Mouse (Mus musculus) C2C12 (cell line): ENCODE results near the gene Ffar4. TPM values are rescaled to one million over a fixed set of nuclear protein-coding genes. Genes with fewer than 3 reads are reported as not detected.

Source experiments
- H3K27me3 ChIP-seq: one replicate; pipeline ENCODE4 v1.6.1; 2011; ENCODE audit not compliant: control insufficient read depth, insufficient read depth, insufficient read length
- H3K36me3 ChIP-seq: one replicate; pipeline ENCODE4 v1.6.1; 2011; ENCODE audit not compliant: control insufficient read depth, insufficient read depth
- H3K4me3 ChIP-seq: one replicate; pipeline ENCODE4 v1.5.1; 2011; ENCODE audit warnings: mild to moderate bottlenecking, control low read depth; ENCODE audit not compliant: poor library complexity, insufficient read depth, severe bottlenecking
- H3K79me2 ChIP-seq: one replicate; pipeline ENCODE4 v1.6.1; 2011; ENCODE audit not compliant: control insufficient read depth, insufficient read depth
- H3K79me3 ChIP-seq: one replicate; pipeline ENCODE4 v1.6.1; 2011; ENCODE audit warnings: low read depth, control low read depth
- H3ac ChIP-seq: one replicate; pipeline ENCODE3; 2011; ENCODE audit warnings: low read depth; ENCODE audit not compliant: control insufficient read depth, insufficient read length
- CEBPB ChIP-seq: IDR thresholded peaks from one replicate; pipeline ENCODE4 v1.6.1; 2011; ENCODE audit warnings: low read depth, mild to moderate bottlenecking, control low read depth, moderate library complexity
- CTCF ChIP-seq: IDR thresholded peaks from one replicate; pipeline ENCODE4 v1.5.1; 2011; ENCODE audit not compliant: control insufficient read depth, insufficient read depth, insufficient read length
- FOSL1 ChIP-seq: IDR thresholded peaks from one replicate; pipeline ENCODE4 v1.8.0; 2011; ENCODE audit warnings: mild to moderate bottlenecking, low read length; ENCODE audit not compliant: poor library complexity, insufficient read depth, severe bottlenecking
- MAX ChIP-seq: IDR thresholded peaks from one replicate; pipeline ENCODE4 v1.6.1; 2011; ENCODE audit warnings: mild to moderate bottlenecking, control low read depth
- MYOD1 ChIP-seq: IDR thresholded peaks from one replicate; pipeline ENCODE4 v1.6.1; 2011; ENCODE audit warnings: low read depth; ENCODE audit not compliant: control insufficient read depth, insufficient read length
- MYOG ChIP-seq: IDR thresholded peaks from one replicate; pipeline ENCODE4 v1.6.1; 2011; ENCODE audit not compliant: control insufficient read depth, insufficient read length; ENCODE audit errors: extremely low read depth
- USF1 ChIP-seq: IDR thresholded peaks from one replicate; pipeline ENCODE4 v1.6.1; 2011; ENCODE audit warnings: low read depth, mild to moderate bottlenecking, control low read depth, moderate library complexity
- polyA plus RNA-seq: library from polyadenylated mRNA; unstranded; fragments of >200 nt; fragmentation: generic; extraction: Trizol; gene quantifications from one replicate; pipeline ENCODE4 v1.2.1, GENCODE M21; 2012; ENCODE audit warnings: missing spikeins

The Ffar4 gene
- polyA plus RNA-seq, 1 experiment: not detected

DNA sequence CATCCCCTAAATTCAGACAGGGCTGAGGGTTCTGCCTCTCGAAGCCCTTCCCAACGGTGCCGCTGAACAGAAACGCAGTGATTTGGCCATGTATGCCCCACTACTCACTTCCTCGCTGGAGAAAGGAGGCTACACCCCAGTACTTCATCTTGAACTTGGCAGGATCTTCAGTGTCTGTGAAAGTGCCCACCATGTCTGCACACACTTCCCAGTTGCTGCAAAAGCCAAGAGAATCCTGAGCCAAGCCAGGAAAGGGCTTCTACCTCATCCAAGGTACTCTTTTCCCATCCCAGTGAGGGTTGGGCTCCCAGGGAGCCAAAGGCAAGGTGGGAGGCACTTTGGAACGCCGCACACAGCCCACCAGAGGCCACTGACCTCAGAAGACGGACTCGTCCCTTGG lies 27.1 kb downstream of the Ffar4 start:
- no peaks in the 10 kb centered on the region for H3K36me3 ChIP-seq
- TF ChIP-seq MAX (no peak), USF1 (no peak), MYOG (no peak), MYOD1 (no peak), CEBPB (no peak), CTCF (no peak)
- H3K79me2 ChIP-seq: no peaks in the 10 kb centered on the region
- no peak overlapping the region for H3ac ChIP-seq
- peaks cover 22% of the 10 kb centered on the region for H3K27me3 ChIP-seq
- H3K79me3 ChIP-seq: no peaks in the 10 kb centered on the region
- no peak overlapping the region for H3K4me3 ChIP-seq

DNA sequence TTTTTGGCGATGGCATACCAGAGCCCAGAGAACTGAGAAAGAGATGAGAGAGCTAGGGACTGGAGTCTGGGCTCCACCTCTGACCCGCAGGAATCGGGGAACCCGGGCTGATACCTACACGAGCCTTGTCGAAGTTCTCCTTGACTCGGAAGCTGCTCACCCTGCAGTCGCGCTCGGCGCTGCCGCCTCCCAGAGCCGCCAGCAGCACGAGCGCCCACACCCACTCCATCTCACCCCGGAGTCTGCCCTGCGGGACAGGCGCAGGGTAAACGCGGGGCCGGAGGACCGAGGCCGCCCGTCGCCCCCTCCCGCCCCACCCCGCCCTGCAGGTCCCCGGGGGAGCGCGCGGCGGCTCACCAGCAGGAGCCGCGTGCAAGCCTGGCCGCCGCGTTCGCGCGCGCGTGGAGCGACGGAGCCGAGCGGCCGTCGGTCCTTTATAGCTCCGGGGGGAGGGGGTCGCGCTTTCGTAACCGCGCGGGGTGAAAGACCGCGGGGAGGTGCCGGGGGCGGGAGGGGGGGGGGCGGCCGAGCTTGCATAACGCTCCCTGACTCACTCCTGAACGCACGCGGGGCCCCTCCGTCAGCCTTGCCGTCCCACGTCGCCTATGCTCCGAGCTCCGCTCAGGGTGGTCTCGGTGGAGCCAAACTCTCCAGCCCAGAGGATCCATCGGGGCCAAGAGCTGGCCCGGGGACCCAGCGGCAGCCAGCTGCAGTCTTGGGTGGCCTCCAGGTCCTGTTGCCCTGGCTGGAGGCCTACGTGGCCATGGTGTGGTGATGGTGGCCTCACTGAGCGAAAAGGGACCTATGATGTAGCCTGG lies 27.7 kb downstream of the Ffar4 start:
- H3K4me3 ChIP-seq: no peak overlapping the region
- peaks cover 22% of the 10 kb centered on the region for H3K27me3 ChIP-seq
- H3K36me3 ChIP-seq: no peaks in the 10 kb centered on the region
- no peaks in the 10 kb centered on the region for H3K79me3 ChIP-seq
- no peaks in the 10 kb centered on the region for H3K79me2 ChIP-seq
- TF ChIP-seq MYOG: no peak
- TF ChIP-seq FOSL1: no peak
- TF ChIP-seq MYOD1: no peak
- no peak for TF ChIP-seq MAX
- no peak for TF ChIP-seq CEBPB
- no peak for TF ChIP-seq CTCF
- no peak overlapping the region for H3ac ChIP-seq

DNA sequence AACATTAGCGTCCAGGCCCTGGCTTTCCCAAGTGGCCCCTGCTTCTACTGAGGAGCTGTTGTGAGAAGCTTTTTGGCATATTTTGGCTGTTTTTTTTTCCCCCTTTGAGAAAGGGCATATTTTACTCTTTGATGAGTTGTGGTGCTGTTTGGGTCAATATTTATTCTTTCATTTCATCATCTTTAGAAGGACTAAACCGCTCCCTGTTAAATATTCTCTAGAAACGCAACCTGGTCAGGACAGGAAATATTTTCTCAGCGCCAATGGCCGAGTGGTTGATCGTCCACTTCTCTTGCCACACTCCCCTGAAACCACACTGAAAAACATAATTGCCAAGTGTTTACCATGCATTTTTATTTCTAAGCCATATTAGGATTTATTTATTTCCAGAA lies 28.3 kb downstream of the Ffar4 start, which contains the start of gene Rbp4:
Rbp4 (minus strand) TSS at position 63 of the 392 bp plus-strand sequence.
- H3K79me2 ChIP-seq: no peaks in the 10 kb centered on the region
- peaks cover 22% of the 10 kb centered on the region for H3K27me3 ChIP-seq
- H3K36me3 ChIP-seq: no peaks in the 10 kb centered on the region
- H3ac ChIP-seq: no peak within 1 kb of the TSS
- no peak for TF ChIP-seq CTCF
- no peak for TF ChIP-seq MAX
- no peak for TF ChIP-seq MYOD1
- no peak for TF ChIP-seq MYOG
- TF ChIP-seq FOSL1: no peak
- TF ChIP-seq USF1: no peak
- TF ChIP-seq CEBPB: no peak
- H3K4me3 ChIP-seq: no peak within 1 kb of the TSS
- no peaks in the 10 kb centered on the region for H3K79me3 ChIP-seq

DNA sequence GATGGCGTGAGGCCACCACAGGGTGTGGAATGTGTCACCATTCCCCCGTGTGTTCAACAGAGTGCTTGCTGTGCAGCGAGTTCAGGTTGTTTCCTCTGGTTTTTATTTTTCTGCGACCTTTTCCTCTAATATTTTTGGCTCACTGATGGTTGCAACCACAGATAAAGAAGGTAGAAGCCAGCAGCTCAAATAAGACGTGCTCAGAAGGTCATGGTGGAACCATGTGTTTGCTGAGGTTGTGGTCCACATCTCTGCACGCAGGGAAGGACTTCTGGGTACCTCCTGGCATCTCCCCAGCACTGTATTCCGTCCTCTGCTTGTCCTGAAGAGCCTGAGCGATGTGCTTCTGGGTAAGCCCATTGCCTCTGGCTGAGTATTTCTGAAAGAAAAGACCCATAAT lies 29.8 kb downstream of the Ffar4 start:
- peaks cover 22% of the 10 kb centered on the region for H3K27me3 ChIP-seq
- no peaks in the 10 kb centered on the region for H3K36me3 ChIP-seq
- H3K79me2 ChIP-seq: no peaks in the 10 kb centered on the region
- no peaks in the 10 kb centered on the region for H3K79me3 ChIP-seq
- TF ChIP-seq CTCF (no peak), MYOG (no peak), MAX (no peak), FOSL1 (no peak), CEBPB (no peak), USF1 (no peak)
- no peak overlapping the region for H3ac ChIP-seq
- no peak overlapping the region for H3K4me3 ChIP-seq

DNA sequence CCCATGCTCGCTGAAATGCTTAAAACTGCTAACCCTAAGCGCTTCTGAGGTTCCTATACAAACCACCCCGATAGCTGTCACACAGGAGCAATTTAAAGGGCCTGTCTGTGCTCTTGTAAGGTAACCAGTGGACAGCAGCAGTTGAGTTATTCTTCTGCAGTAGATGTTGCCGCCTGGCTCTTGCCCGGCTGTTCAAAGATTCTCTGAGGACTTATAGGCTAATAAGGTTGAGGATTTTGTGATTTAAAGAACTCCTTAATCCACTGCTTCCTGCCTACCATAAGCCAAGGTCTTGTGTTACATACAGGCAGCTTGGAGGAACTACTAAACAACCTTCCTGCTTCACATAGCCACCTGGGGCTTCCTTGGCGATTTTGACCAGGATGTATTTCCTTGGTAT lies 35.6 kb downstream of the Ffar4 start, which contains the start of gene Pde6c:
Pde6c (plus strand) TSS at position 301 of the 400 bp plus-strand sequence.
- Histone ChIP-seq H3K36me3 (no peaks in the 10 kb centered on the region), H3ac (no peak within 1 kb of the TSS), H3K79me3 (no peaks in the 10 kb centered on the region), H3K27me3 (no peaks in the 10 kb centered on the region), H3K79me2 (no peaks in the 10 kb centered on the region), H3K4me3 (no peak within 1 kb of the TSS)
- TF ChIP-seq FOSL1: no peak
- no peak for TF ChIP-seq CTCF
- no peak for TF ChIP-seq MYOG
- TF ChIP-seq MYOD1: no peak
- TF ChIP-seq USF1: no peak
- TF ChIP-seq MAX: no peak
- TF ChIP-seq CEBPB: no peak

DNA sequence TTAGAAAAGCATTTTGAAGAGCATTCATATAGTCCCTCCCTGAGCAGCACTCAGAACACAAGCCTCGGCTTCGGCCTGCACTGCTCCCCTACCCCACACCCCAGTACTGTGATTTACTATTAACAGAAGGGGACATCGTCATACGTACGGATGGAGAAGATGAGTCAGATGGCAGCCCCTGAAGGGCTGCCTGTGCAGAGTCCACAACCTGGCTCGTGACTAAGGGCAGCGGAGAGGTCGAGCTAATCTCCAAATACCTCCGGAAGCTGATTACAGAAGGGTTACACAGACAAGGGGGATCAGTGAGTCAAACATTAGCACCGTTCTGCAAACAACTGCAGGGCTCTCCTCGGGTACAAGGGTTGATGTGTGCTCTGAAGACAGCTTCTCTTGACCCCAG lies 37.1 kb downstream of the Ffar4 start:
- TF ChIP-seq MYOD1 (peak; percentile 12), USF1 (no peak)
- Histone ChIP-seq H3K36me3 (no peaks in the 10 kb centered on the region), H3K27me3 (no peaks in the 10 kb centered on the region), H3K79me2 (no peaks in the 10 kb centered on the region), H3ac (no peak overlapping the region), H3K4me3 (no peak overlapping the region), H3K79me3 (no peaks in the 10 kb centered on the region)
